Mouse (Mus musculus) stomach, postnatal 0 days (tissue): ENCODE measurements around the gene Wipf2. TPM values are rescaled to one million over a fixed set of nuclear protein-coding genes. Genes with fewer than 3 reads are reported as not detected.
"Not testable (repeated sequence)": the region's sequence is repeated elsewhere in the genome, so short reads cannot be mapped to it uniquely, and the experiment has no call there.

Experiments used
- ATAC-seq: fragments of 200-750 bp; cut with Nextera tagmentation; 2 replicates; pipeline ENCODE4 v1.8.0; 2017; ENCODE audit not compliant: low FRiP score, low TSS enrichment
- DNase-seq: peaks from one replicate; pipeline ENCODE4 v3.0.0-alpha.2; 2016; ENCODE audit warnings: low spot score
- H3K27ac ChIP-seq: fragments of 300-500 bp; sonication (generic); replicated peaks from 2 replicates; pipeline ENCODE4 v1.5.1; 2014; ENCODE audit warnings: mild to moderate bottlenecking, control low read depth
- H3K27me3 ChIP-seq: fragments of 300-500 bp; sonication (generic); 2 replicates; pipeline ENCODE4 v1.6.1; 2014; ENCODE audit warnings: low read length; ENCODE audit not compliant: control insufficient read depth, insufficient read depth
- H3K36me3 ChIP-seq: fragments of 300-500 bp; sonication (generic); 2 replicates; pipeline ENCODE4 v1.6.1; 2014; ENCODE audit warnings: low read length, mixed read lengths; ENCODE audit not compliant: control insufficient read depth, insufficient read depth
- H3K4me1 ChIP-seq: fragments of 300-500 bp; sonication (generic); replicated peaks from 2 replicates; pipeline ENCODE4 v1.6.1; 2014; ENCODE audit warnings: antibody characterized with exemption; ENCODE audit not compliant: control insufficient read depth, insufficient read depth
- H3K4me2 ChIP-seq: fragments of 300-500 bp; sonication (generic); replicated peaks from 2 replicates; pipeline ENCODE4 v1.6.1; 2014; ENCODE audit warnings: low read depth, mild to moderate bottlenecking, control low read depth, moderate library complexity
- H3K4me3 ChIP-seq: fragments of 300-500 bp; sonication (generic); 2 replicates; pipeline ENCODE4 v1.5.1; 2014; ENCODE audit warnings: low read depth, low read length, control low read depth
- H3K9ac ChIP-seq: fragments of 300-500 bp; sonication (generic); 2 replicates; pipeline ENCODE4 v1.6.1; 2014; ENCODE audit warnings: mild to moderate bottlenecking, low read length, control low read depth, mixed read lengths
- H3K9me3 ChIP-seq: fragments of 300-500 bp; sonication (generic); 2 replicates; pipeline ENCODE4 v1.6.1; 2016; ENCODE audit warnings: low read length; ENCODE audit not compliant: control insufficient read depth
- CTCF ChIP-seq: IDR thresholded peaks from 2 replicates; pipeline ENCODE4 v1.5.1; 2016; ENCODE audit warnings: antibody characterized with exemption, low read depth, mild to moderate bottlenecking, moderate library complexity
- EP300 ChIP-seq: optimal IDR thresholded peaks from 2 replicates; pipeline ENCODE3; 2016; ENCODE audit warnings: antibody characterized with exemption
- WGBS: fragments of 180-500 bp; shearing (Covaris S2); extraction: QIAGEN DNeasy Blood & Tissue Kit; methylation state at CpG from one replicate; pipeline ENCODE4 v1.1.7; 2014; 5-methylcytosine and 5-hydroxymethylcytosine counted together
- polyA plus RNA-seq: library from polyadenylated mRNA; unstranded; fragments of >200 nt; fragmentation: Nextera tagmentation; extraction: Ambion mirVana; gene quantifications from 2 replicates; pipeline ENCODE4 v1.2.1, GENCODE M21; 2015

Wipf2 gene
- polyA plus RNA-seq, 1 experiment from 2014 or later, result 4.9 TPM

DNA sequence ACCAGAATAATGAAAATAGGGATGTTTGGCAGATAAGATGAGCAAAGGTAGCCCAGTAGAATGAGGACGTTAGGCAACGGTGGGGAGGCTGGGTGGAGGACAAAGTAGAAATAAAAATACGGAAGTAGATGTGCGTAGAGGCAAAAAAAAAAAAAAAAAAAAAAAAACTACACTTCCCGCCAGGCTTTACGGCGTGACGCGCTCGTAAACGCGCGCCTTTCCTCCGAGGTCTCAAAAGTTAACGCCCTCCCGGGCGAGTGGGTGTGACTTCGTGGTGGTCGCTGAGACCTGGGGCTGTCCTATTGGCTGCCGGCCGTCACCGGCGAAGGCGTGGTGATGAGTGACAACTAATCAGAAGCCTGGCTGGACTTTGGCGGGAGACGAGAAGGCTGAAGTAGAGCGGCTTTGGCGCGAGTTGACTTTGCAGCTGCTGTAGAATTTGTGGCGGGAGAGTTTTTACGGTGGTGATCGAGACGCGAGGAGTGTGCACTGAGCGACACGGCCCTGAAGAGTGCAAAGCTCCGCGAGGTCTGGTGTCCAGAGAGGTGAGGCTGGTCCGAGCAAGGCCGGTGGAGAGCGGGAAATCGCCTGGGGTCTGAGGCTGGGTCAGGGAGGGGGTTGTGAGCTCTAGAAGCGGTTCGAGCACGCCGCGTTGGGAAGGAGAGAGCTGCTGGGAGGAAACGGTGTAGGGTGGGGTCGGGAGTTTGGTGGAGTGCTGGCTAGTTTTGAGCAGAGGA, 44.2 kb downstream of the Wipf2 start, which contains the start of gene Cdc6:
Gene Cdc6, plus strand, starts transcription at position 365 of the 737 bp plus-strand sequence.
- H3K4me2 ChIP-seq, result peak within 1 kb of the TSS; percentile 95

DNA sequence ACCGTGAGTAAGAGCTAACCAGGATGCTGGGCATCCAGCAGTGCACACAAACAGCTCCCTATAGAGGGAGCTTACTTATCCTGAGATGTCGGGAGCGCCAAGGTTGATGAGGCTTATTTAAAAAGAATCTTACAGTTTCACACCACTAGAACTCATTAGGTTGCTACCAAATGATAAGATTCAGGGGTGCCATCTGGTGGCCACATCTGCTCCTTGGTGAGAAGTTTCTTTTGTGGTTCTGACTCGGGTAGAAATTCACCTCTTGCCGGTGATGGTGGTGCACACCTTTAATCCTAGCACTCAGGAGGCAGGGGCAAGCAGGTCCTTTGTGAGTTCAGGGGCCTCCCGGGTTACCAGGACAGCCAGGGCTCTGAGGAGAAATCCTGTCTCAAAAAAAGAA, 46.2 kb downstream of the Wipf2 start:
- Histone ChIP-seq H3K36me3 (no peaks in the 10 kb centered on the region), H3K4me3 (no peak overlapping the region), H3K9ac (no peak overlapping the region; the same call in 1 of the 2 replicates), H3K9me3 (no peaks in the 10 kb centered on the region), H3K27ac (no peak overlapping the region), H3K27me3 (no peaks in the 10 kb centered on the region), H3K4me2 (no peak overlapping the region; the same call in 1 of the 2 replicates), H3K4me1 (no peaks in the 10 kb centered on the region)
- 27% methylated on average over 6 of the region's 6 CpGs for WGBS
- ATAC-seq (no peak), DNase-seq (peak; percentile 84)
- peak; percentile 86 for TF ChIP-seq CTCF
- no peak for TF ChIP-seq EP300

More for the DNA sequence above, 44.2 kb downstream of the Wipf2 start, which contains the start of gene Cdc6:
- under 1% methylated on average over 49 of the region's 49 CpGs for WGBS
- peak within 1 kb of the TSS; percentile 56; the same call in 1 of the 2 replicates for H3K27ac ChIP-seq
- no peaks in the 10 kb centered on the region for H3K36me3 ChIP-seq
- TF ChIP-seq EP300, result no peak
- no peak for TF ChIP-seq CTCF
- no peaks in the 10 kb centered on the region for H3K9me3 ChIP-seq
- H3K4me1 ChIP-seq, result no peaks in the 10 kb centered on the region
- peak within 1 kb of the TSS; percentile 51 for H3K4me3 ChIP-seq
- no peaks in the 10 kb centered on the region for H3K27me3 ChIP-seq
- peak within 1 kb of the TSS; percentile 59 for H3K9ac ChIP-seq
- ATAC-seq (peak; percentile 90), DNase-seq (peak; percentile 99)

DNA sequence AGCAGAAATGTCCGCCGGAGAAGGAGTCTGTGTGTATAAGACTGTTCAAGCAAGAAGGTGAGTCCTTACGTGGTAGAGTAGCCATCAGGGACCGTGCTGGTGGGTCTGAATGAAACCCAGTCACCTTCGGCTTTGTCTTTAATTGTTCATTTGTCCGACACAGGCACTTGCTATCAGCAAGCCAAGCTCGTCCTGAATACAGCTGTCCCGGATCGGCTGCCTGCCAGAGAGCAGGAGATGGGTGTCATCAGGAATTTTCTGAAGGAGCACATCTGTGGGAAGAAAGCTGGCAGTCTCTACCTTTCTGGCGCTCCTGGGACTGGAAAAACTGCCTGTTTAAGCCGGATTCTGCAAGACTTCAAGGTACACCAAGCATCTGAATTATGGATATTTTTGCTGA, 47.0 kb downstream of the Wipf2 start:
- no peaks in the 10 kb centered on the region for H3K36me3 ChIP-seq
- no peaks in the 10 kb centered on the region for H3K4me1 ChIP-seq
- no peak overlapping the region for H3K4me3 ChIP-seq
- no peaks in the 10 kb centered on the region for H3K27me3 ChIP-seq
- TF ChIP-seq EP300 (no peak), CTCF (no peak)
- no peak overlapping the region for H3K27ac ChIP-seq
- H3K9me3 ChIP-seq, result no peaks in the 10 kb centered on the region
- 84% methylated on average over 11 of the region's 11 CpGs for WGBS
- H3K9ac ChIP-seq, result no peak overlapping the region
- DNase-seq, result no peak
- H3K4me2 ChIP-seq, result no peak overlapping the region
- ATAC-seq, result no peak

GRCm38 (mm10) chr11:98911498-98911897, 48.1 kb downstream of the Wipf2 start:
- no peaks in the 10 kb centered on the region for H3K36me3 ChIP-seq
- H3K9me3 ChIP-seq, result no peaks in the 10 kb centered on the region
- no peaks in the 10 kb centered on the region for H3K4me1 ChIP-seq
- 74% methylated on average over 5 of the region's 5 CpGs for WGBS
- no peak overlapping the region for H3K9ac ChIP-seq
- TF ChIP-seq EP300, result no peak
- ATAC-seq (no peak), DNase-seq (no peak)
- H3K27ac ChIP-seq, result no peak overlapping the region
- no peak overlapping the region for H3K4me2 ChIP-seq
- H3K4me3 ChIP-seq, result no peak overlapping the region
- H3K27me3 ChIP-seq, result no peaks in the 10 kb centered on the region

DNA sequence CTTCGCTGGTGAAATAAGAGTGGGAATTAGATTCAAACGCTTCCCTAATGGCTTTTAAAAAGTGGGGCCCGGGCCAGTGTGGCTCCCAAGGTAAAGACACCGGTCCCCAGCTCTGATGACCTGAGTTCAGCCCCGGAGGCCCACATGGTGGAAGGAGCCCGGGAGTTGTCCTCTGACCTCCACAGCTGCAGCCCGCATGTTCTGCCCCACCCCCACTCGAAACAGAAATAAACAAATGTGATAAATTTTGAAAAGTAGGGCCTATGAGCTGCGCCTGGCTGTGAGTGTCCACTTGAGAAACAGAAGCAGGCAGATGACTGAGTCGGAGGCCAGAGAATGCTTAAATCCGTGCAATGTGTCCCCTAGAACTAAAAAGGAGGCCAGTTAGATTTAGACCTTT, 50.8 kb downstream of the Wipf2 start:
- no peaks in the 10 kb centered on the region; the same call in 1 of the 2 replicates for H3K36me3 ChIP-seq
- no peak overlapping the region for H3K4me3 ChIP-seq
- no peaks in the 10 kb centered on the region for H3K27me3 ChIP-seq
- WGBS, result 43% methylated on average over 11 of the region's 11 CpGs
- no peak overlapping the region for H3K4me2 ChIP-seq
- no peak overlapping the region for H3K9ac ChIP-seq
- TF ChIP-seq CTCF (no peak), EP300 (no peak)
- ATAC-seq (no peak), DNase-seq (no peak)
- H3K9me3 ChIP-seq, result no peaks in the 10 kb centered on the region
- H3K4me1 ChIP-seq, result no peaks in the 10 kb centered on the region
- H3K27ac ChIP-seq, result no peak overlapping the region

- H3K9ac ChIP-seq, ATAC-seq, H3K4me3 ChIP-seq, H3K9me3 ChIP-seq, H3K36me3 ChIP-seq, H3K4me1 ChIP-seq, H3K4me2 ChIP-seq, H3K27ac ChIP-seq, H3K27me3 ChIP-seq: not testable (repeated sequence)
- peak; percentile 39 for DNase-seq
- WGBS, result 96% methylated on average over 3 of the region's 3 CpGs
- TF ChIP-seq CTCF, result peak; percentile 70
Measured at GRCm38 (mm10) chr11:98916376-98916775, 52.9 kb downstream of the Wipf2 start.
